Mouse (Mus musculus): ENCODE measurements around the gene Raph1. TPM values are rescaled to one million over a fixed set of nuclear protein-coding genes. Genes with fewer than 3 reads are reported as not detected.

The Raph1 gene
- total and polyA plus RNA-seq, 3 experiments: 17.1 to 152 (median 111) TPM

- WGBS: 71% methylated on average over 3 of the region's 3 CpGs
- no peaks in the 10 kb centered on the region for H3K4me1 ChIP-seq (ENCODE audit: control insufficient read depth, insufficient read depth, low read length)
- H3K36me3 ChIP-seq (ENCODE audit: control insufficient read depth, insufficient read depth, low read length): no peaks in the 10 kb centered on the region
- no peak overlapping the region for H3K27ac ChIP-seq
- DNase-seq: no peak
- TF ChIP-seq POLR2A (IDR thresholded peaks at IDR 0.05; ENCODE audit: insufficient read depth, low read depth, low read length) (no peak), EP300 (IDR thresholded peaks at IDR 0.05; ENCODE audit: insufficient read depth, low read depth, low read length) (no peak), CTCF (IDR thresholded peaks at IDR 0.05) (no peak)
- no peaks in the 10 kb centered on the region for H3K27me3 ChIP-seq (ENCODE audit: control insufficient read depth, insufficient read depth, low read length)
- H3K79me2 ChIP-seq (replicated peaks; ENCODE audit: control insufficient read depth, insufficient read depth, low read length): no peaks in the 10 kb centered on the region
- H3K4me3 ChIP-seq: no peak overlapping the region
- intact Hi-C loops (cut with DNase I): no loop called here
- H3K9ac ChIP-seq (ENCODE audit: low read depth, low read length): no peak overlapping the region
Observed at GRCm38 (mm10) chr1:60572699-60573098, 5.8 kb upstream of the Raph1 start.

GRCm38 (mm10) chr1:60569741-60570140 is 2.8 kb upstream of the Raph1 start:
- intact Hi-C loops (cut with DNase I): loop anchor here (2.0 to 5.0 kb wide), 4 partner anchors 133 to 393 kb away; partner anchors contain the start of gene Abi2
- no peak for DNase-seq

GRCm38 (mm10) chr1:60569210-60569609 is 2.3 kb upstream of the Raph1 start:
- Histone ChIP-seq H3K27ac (no peak overlapping the region), H3K36me3 (ENCODE audit: control insufficient read depth, insufficient read depth, low read length) (peaks cover 6% of the 10 kb centered on the region), H3K9ac (ENCODE audit: low read depth, low read length) (no peak overlapping the region), H3K79me2 (replicated peaks; ENCODE audit: control insufficient read depth, insufficient read depth, low read length) (peaks cover 3% of the 10 kb centered on the region), H3K27me3 (ENCODE audit: control insufficient read depth, insufficient read depth, low read length) (no peaks in the 10 kb centered on the region), H3K4me1 (ENCODE audit: control insufficient read depth, insufficient read depth, low read length) (peaks cover 2% of the 10 kb centered on the region), H3K4me3 (no peak overlapping the region)
- intact Hi-C loops (cut with DNase I): loop anchor here (2.0 to 5.0 kb wide), 4 partner anchors 133 to 393 kb away; partner anchors contain the start of gene Abi2
- WGBS: 70% methylated on average over 5 of the region's 5 CpGs
- TF ChIP-seq CTCF (IDR thresholded peaks at IDR 0.05): no peak
- no peak for TF ChIP-seq EP300 (IDR thresholded peaks at IDR 0.05; ENCODE audit: insufficient read depth, low read depth, low read length)
- DNase-seq: no peak

More at GRCm38 (mm10) chr1:60569741-60570140, 2.8 kb upstream of the Raph1 start:
- no peaks in the 10 kb centered on the region for H3K27me3 ChIP-seq (ENCODE audit: control insufficient read depth, insufficient read depth, low read length)
- 94% methylated on average over 7 of the region's 7 CpGs for WGBS
- TF ChIP-seq EP300 (IDR thresholded peaks at IDR 0.05; ENCODE audit: insufficient read depth, low read depth, low read length) (no peak), POLR2A (IDR thresholded peaks at IDR 0.05; ENCODE audit: insufficient read depth, low read depth, low read length) (no peak), CTCF (IDR thresholded peaks at IDR 0.05) (no peak)
- no peak overlapping the region for H3K27ac ChIP-seq
- peaks cover 2% of the 10 kb centered on the region for H3K79me2 ChIP-seq (replicated peaks; ENCODE audit: control insufficient read depth, insufficient read depth, low read length)
- peaks cover under 1% of the 10 kb centered on the region for H3K4me1 ChIP-seq (ENCODE audit: control insufficient read depth, insufficient read depth, low read length)
- peaks cover under 1% of the 10 kb centered on the region for H3K36me3 ChIP-seq (ENCODE audit: control insufficient read depth, insufficient read depth, low read length)
- no peak overlapping the region for H3K9ac ChIP-seq (ENCODE audit: low read depth, low read length)
- no peak overlapping the region for H3K4me3 ChIP-seq

- peak overlapping the region; percentile 77 for H3K4me3 ChIP-seq
- 10% methylated on average over 5 of the region's 5 CpGs for WGBS
- peaks cover 4% of the 10 kb centered on the region for H3K79me2 ChIP-seq (replicated peaks; ENCODE audit: control insufficient read depth, insufficient read depth, low read length)
- no peak for DNase-seq
- peaks cover 2% of the 10 kb centered on the region for H3K4me1 ChIP-seq (ENCODE audit: control insufficient read depth, insufficient read depth, low read length)
- intact Hi-C loops (cut with DNase I): loop anchor here (2.0 to 5.0 kb wide), 5 partner anchors 91 to 395 kb away; partner anchors contain the start of genes Abi2 and Cd28
- H3K27ac ChIP-seq: peak overlapping the region; percentile 93
- peak overlapping the region; percentile 84 for H3K9ac ChIP-seq (ENCODE audit: low read depth, low read length)
- no peaks in the 10 kb centered on the region for H3K27me3 ChIP-seq (ENCODE audit: control insufficient read depth, insufficient read depth, low read length)
- TF ChIP-seq POLR2A (IDR thresholded peaks at IDR 0.05; ENCODE audit: insufficient read depth, low read depth, low read length): no peak
- TF ChIP-seq CTCF (IDR thresholded peaks at IDR 0.05): no peak
- no peak for TF ChIP-seq EP300 (IDR thresholded peaks at IDR 0.05; ENCODE audit: insufficient read depth, low read depth, low read length)
- H3K36me3 ChIP-seq (ENCODE audit: control insufficient read depth, insufficient read depth, low read length): peaks cover 10% of the 10 kb centered on the region
Observed at GRCm38 (mm10) chr1:60567321-60567720, 417 bp upstream of the Raph1 start.

- peak overlapping the region; percentile 98 for H3K27ac ChIP-seq
- H3K4me1 ChIP-seq (ENCODE audit: control insufficient read depth, insufficient read depth, low read length): peaks cover 2% of the 10 kb centered on the region
- H3K4me3 ChIP-seq: peak overlapping the region; percentile 98
- no peaks in the 10 kb centered on the region for H3K27me3 ChIP-seq (ENCODE audit: control insufficient read depth, insufficient read depth, low read length)
- H3K9ac ChIP-seq (ENCODE audit: low read depth, low read length): peak overlapping the region; percentile 98
- H3K79me2 ChIP-seq (replicated peaks; ENCODE audit: control insufficient read depth, insufficient read depth, low read length): peaks cover 10% of the 10 kb centered on the region
- DNase-seq: no peak
- peaks cover 12% of the 10 kb centered on the region for H3K36me3 ChIP-seq (ENCODE audit: control insufficient read depth, insufficient read depth, low read length)
- under 1% methylated on average over 56 of the region's 56 CpGs for WGBS
- intact Hi-C loops (cut with DNase I): loop anchor here (2.0 to 5.0 kb wide), 5 partner anchors 93 to 396 kb away; partner anchors contain the start of genes Abi2 and Cd28
- TF ChIP-seq POLR2A (IDR thresholded peaks at IDR 0.05; ENCODE audit: insufficient read depth, low read depth, low read length) (no peak), CTCF (IDR thresholded peaks at IDR 0.05) (no peak), EP300 (IDR thresholded peaks at IDR 0.05; ENCODE audit: insufficient read depth, low read depth, low read length) (no peak)
Observed at GRCm38 (mm10) chr1:60565931-60566630, 823 bp downstream of the Raph1 start.
